Mouse (Mus musculus): ENCODE results near the gene Got2. TPM values are rescaled to one million over a fixed set of nuclear protein-coding genes. Genes with fewer than 3 reads are reported as not detected.

The Got2 gene
- 244 and 290 TPM in 2 replicates for polyA plus RNA-seq (2016; fragmentation: Nextera tagmentation; extraction: Ambion mirVana)

DNA sequence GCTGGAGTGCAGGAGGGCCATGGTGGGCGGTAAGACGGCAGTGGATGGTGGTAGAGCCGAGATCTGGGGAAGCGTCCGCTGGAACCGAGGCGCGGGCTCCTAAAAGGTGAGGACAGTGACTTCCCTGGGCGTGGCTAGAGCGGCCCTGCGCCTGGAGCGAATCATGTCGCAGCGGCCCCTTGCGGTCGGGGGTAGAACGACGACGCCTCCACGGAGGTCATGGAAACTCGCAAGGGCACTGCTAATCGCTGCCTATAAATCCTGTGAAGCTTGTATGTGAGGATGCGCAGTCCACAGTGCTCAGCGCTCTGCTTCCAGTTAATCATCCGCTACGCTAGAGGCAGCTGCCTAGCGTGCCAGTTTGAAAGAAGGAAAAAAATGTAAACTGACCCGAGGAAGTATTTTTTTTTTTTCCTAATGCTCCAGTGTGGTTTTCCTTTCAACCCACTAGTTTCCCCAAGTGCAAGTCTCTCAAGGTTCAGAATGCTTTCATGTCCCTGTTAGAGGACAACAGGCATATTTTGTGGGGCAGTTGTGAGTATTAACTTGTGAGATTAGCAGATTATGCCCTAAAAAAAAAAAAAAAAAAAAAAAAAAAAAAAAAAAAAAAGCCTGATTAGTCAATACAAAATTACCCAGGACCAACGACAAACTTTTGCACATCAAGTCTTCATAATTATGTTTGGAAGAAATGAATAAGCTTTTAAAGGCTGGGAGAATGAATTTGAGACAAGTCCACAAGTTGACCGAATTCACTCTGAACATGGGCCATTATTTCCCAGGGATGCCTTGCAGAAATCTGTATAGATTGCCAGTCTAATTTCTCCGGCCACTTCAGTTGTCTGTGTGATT, at the start of gene Got2:
TSS of gene Got2 (minus strand) at position 263 of the 852 bp plus-strand sequence.
- Histone ChIP-seq H3K4me3 (peak within 1 kb of the TSS; percentile 80), H3K9me3 (no peaks in the 10 kb centered on the region), H3K27me3 (ENCODE audit: insufficient read depth, poor library complexity, severe bottlenecking) (no peaks in the 10 kb centered on the region), H3K36me3 (no peaks in the 10 kb centered on the region), H3K4me1 (peaks cover 29% of the 10 kb centered on the region), H3K27ac (peak within 1 kb of the TSS; percentile 92)
- DNase-seq (ENCODE audit: low spot score): peak; percentile 96
- WGBS: 7% methylated on average over 31 of the region's 31 CpGs

DNA sequence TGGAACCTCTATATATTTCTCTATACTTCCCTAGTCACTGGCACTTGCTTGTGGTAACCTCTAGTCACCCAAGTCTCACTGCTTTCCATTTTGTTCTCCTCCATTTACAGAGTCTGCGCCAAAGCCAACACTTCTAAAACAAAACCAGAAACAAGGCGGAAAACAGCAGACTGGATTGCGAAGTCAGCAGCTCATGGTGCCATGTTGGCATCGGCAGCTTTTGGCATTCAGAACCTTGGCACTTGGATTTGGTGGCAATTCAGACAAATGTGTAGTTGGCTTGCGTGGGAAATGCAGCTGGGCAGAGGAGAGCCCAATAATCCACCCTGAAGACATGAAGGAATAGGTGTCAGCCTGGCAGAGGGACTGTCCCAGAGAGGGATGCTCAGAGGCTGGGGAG, 44.5 kb upstream of the Got2 start:
- H3K36me3 ChIP-seq: no peaks in the 10 kb centered on the region
- H3K27ac ChIP-seq: no peak overlapping the region
- no peak overlapping the region for H3K4me3 ChIP-seq
- H3K27me3 ChIP-seq (ENCODE audit: insufficient read depth, poor library complexity, severe bottlenecking): no peaks in the 10 kb centered on the region
- no peaks in the 10 kb centered on the region for H3K9me3 ChIP-seq
- DNase-seq (ENCODE audit: low spot score): no peak
- no peaks in the 10 kb centered on the region for H3K4me1 ChIP-seq
- 86% methylated on average over 5 of the region's 5 CpGs for WGBS

GRCm38 (mm10) chr8:95929821-95930220, 41.5 kb upstream of the Got2 start:
- no peaks in the 10 kb centered on the region for H3K36me3 ChIP-seq
- H3K27me3 ChIP-seq (ENCODE audit: insufficient read depth, poor library complexity, severe bottlenecking): no peaks in the 10 kb centered on the region
- no peaks in the 10 kb centered on the region for H3K4me1 ChIP-seq
- no peak overlapping the region for H3K27ac ChIP-seq
- no peaks in the 10 kb centered on the region for H3K9me3 ChIP-seq
- H3K4me3 ChIP-seq: no peak overlapping the region
- 64% methylated on average over 4 of the region's 4 CpGs for WGBS
- no peak for DNase-seq (ENCODE audit: low spot score)

DNA sequence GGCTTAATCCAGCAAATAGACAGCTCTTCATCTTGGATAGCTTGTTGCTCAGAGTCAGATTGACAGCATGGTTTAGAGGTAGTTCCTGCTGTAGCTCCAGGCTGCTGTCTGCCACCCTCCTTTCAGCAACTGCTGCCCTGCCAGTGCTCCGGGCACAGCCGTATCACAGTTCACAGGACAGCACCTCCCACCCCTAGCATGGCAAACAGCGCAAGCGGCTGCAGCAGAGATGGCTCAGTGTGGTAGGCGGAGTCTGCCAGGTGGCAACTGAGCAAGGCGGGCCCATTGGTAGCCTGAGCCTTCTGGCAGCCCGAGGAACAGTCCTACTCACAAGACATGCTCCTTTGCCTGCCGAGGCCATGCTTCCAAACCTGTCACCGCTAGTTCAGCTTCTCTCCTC, 27.8 kb upstream of the Got2 start:
- peak overlapping the region; percentile 42; the same call in 1 of the 2 replicates for H3K27ac ChIP-seq
- H3K9me3 ChIP-seq: no peaks in the 10 kb centered on the region
- H3K27me3 ChIP-seq (ENCODE audit: insufficient read depth, poor library complexity, severe bottlenecking): no peaks in the 10 kb centered on the region
- H3K36me3 ChIP-seq: no peaks in the 10 kb centered on the region
- H3K4me1 ChIP-seq: peaks cover 6% of the 10 kb centered on the region
- H3K4me3 ChIP-seq: peak overlapping the region; percentile 53
- DNase-seq (ENCODE audit: low spot score): peak; percentile 82
- 3% methylated on average over 9 of the region's 9 CpGs for WGBS

DNA sequence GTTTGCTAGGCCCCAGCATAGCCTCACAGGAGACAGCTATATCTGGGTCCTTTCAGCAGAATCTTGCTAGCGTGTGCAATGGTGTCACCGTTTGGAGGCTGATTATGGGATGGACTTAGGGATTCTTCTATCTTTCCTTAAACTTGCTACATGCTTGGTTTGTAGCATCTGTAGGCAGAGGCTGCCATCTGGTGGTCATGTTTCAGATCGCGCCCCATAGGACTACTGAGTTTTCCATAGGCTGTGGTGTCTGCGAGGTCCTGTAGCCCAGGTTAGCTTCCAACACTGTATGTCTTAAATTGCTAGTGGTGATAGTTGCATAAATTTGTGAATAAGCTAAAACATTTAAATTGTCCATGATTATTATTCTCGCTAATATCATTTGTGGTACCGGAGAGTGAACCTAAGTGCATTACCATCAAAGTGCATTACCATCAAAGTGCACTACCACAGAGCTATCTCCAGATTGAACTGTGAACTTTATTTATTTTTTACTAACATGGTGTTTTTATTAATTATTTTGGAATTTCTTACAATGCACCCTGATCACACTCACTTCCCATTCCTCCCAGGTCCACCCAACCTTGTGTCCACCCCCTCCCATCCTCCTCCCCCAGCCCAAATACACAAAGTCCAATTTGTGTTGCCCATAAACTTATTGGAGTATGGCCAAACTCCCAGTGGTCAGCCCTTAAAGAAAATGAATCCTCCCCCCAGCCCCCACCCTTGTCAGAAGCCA, 26.7 kb upstream of the Got2 start:
- no peaks in the 10 kb centered on the region for H3K9me3 ChIP-seq
- 6% methylated on average over 7 of the region's 7 CpGs for WGBS
- peaks cover 6% of the 10 kb centered on the region for H3K4me1 ChIP-seq
- peak; percentile 89 for DNase-seq (ENCODE audit: low spot score)
- no peak overlapping the region for H3K4me3 ChIP-seq
- H3K27me3 ChIP-seq (ENCODE audit: insufficient read depth, poor library complexity, severe bottlenecking): no peaks in the 10 kb centered on the region
- H3K36me3 ChIP-seq: no peaks in the 10 kb centered on the region
- no peak overlapping the region for H3K27ac ChIP-seq

- no peak for DNase-seq (ENCODE audit: low spot score)
- 73% methylated on average over 5 of the region's 5 CpGs for WGBS
- Histone ChIP-seq H3K4me1 (peaks cover 6% of the 10 kb centered on the region), H3K4me3 (no peak overlapping the region), H3K9me3 (no peaks in the 10 kb centered on the region), H3K27ac (no peak overlapping the region), H3K27me3 (ENCODE audit: insufficient read depth, poor library complexity, severe bottlenecking) (no peaks in the 10 kb centered on the region), H3K36me3 (no peaks in the 10 kb centered on the region)
Measured at GRCm38 (mm10) chr8:95911240-95911639, 22.9 kb upstream of the Got2 start.

GRCm38 (mm10) chr8:95907885-95908284, 19.5 kb upstream of the Got2 start:
- H3K27me3 ChIP-seq (ENCODE audit: insufficient read depth, poor library complexity, severe bottlenecking): no peaks in the 10 kb centered on the region
- WGBS: 77% methylated on average over 11 of the region's 11 CpGs
- H3K27ac ChIP-seq: no peak overlapping the region
- H3K36me3 ChIP-seq: no peaks in the 10 kb centered on the region
- no peak for DNase-seq (ENCODE audit: low spot score)
- H3K9me3 ChIP-seq: no peaks in the 10 kb centered on the region
- H3K4me3 ChIP-seq: no peak overlapping the region
- no peaks in the 10 kb centered on the region for H3K4me1 ChIP-seq

DNA sequence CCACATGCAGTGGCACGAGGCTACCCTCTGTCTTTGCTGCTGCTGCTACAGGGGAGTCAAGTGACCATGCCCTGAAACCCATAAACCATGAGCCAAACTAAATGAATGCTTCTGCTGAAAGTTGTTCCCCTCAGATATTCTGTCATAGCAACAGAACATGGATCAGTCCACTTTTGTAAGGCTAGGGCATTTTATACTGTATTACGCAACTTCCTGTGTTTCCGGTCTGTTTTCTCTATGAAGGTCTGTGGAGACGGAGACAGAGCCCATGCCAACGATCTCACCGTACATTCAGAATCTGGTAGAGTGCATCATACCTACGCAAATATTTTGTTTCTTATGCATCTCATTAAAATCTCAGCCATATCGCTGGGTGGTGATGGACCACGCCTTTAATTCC, 18.4 kb upstream of the Got2 start:
- Histone ChIP-seq H3K27ac (no peak overlapping the region), H3K36me3 (no peaks in the 10 kb centered on the region), H3K4me3 (no peak overlapping the region), H3K4me1 (peaks cover 6% of the 10 kb centered on the region), H3K27me3 (ENCODE audit: insufficient read depth, poor library complexity, severe bottlenecking) (no peaks in the 10 kb centered on the region), H3K9me3 (no peaks in the 10 kb centered on the region)
- DNase-seq (ENCODE audit: low spot score): no peak
- WGBS: 89% methylated on average over 9 of the region's 9 CpGs

DNA sequence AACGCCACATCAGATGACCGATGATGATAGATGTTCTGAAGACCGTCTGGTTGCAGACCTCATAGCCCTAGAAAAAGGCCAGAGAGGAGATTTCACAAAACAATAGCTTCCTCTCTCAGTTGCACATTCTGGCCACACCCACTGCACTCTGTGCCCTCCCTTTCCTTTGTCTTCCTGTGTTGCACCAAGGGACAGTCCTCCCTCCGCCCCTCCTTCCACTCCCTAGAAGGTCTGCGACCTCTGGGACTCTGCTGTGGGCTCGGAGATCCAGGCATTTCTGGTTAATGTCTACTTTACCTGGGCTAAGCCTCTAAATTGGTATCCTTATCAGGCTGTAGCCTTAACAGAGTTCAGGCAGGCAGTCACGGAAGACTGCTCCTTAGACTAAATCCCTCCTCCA, 13.5 kb upstream of the Got2 start:
- DNase-seq (ENCODE audit: low spot score): no peak

DNA sequence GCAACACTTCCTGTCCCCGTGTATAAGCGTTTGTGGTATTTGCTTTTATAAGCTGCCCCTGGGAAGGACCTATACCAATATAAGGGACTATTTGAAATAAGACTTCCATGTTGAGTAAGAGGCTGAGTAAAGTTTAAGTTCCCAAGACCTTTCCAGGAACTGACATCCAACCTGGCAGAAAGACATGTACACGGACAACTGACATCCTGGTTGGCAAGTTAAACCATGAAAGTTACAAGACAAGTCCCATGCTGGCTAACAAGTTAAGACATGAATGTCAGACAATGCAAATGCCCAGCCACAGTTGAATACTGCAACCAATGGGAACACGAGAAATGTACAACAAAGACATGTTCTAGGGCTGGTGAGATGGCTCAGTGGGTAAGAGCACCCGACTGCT, 5.4 kb upstream of the Got2 start:
- H3K36me3 ChIP-seq: no peaks in the 10 kb centered on the region
- no peak overlapping the region for H3K27ac ChIP-seq
- no peaks in the 10 kb centered on the region for H3K9me3 ChIP-seq
- H3K4me1 ChIP-seq: no peaks in the 10 kb centered on the region
- 80% methylated on average over 5 of the region's 5 CpGs for WGBS
- H3K4me3 ChIP-seq: no peak overlapping the region
- H3K27me3 ChIP-seq (ENCODE audit: insufficient read depth, poor library complexity, severe bottlenecking): no peaks in the 10 kb centered on the region
- DNase-seq (ENCODE audit: low spot score): no peak

More for the DNA sequence above, 13.5 kb upstream of the Got2 start:
- Histone ChIP-seq H3K27me3 (ENCODE audit: insufficient read depth, poor library complexity, severe bottlenecking) (no peaks in the 10 kb centered on the region), H3K4me1 (peaks cover 11% of the 10 kb centered on the region), H3K27ac (0 out of 2 replicates have a peak overlapping the region, but pooled peaks have one; percentile 47), H3K4me3 (no peak overlapping the region), H3K9me3 (no peaks in the 10 kb centered on the region), H3K36me3 (no peaks in the 10 kb centered on the region)
- 44% methylated on average over 7 of the region's 7 CpGs for WGBS

DNA sequence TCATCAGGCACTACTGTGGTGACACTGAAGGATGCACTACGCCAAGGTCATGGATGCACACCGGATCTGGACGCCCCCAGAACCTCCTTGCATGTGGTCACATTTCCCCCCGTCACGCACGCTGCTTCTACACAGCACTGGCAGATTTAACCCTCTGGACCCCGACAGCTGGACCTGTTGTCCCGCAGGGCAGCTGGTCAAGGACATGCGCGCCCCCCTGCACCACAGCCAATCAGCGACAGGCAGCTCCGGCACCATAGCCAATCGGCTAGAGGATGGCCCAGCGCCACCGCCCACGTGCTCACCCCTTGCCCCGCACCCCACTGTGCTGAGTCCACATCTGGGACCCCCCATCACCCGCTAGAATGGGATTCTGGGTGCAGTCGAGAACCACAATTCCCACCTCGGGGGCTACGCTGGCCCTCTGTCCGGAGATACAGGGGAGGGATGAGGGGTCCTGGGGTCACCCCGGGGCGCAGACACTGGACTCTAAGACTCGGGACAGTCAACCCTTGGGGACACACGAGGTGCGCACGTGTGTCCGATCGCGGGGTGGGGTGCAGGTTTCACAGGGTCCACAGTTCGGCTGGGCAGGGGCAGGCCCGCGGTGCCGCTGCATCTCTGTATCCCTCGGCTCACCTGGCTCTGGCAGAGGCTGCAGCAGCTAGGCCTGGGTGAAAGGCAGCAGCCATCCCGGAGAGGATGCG, 616 bp downstream of the Got2 start:
- peak; percentile 96 for DNase-seq (ENCODE audit: low spot score)
- H3K4me3 ChIP-seq: peak overlapping the region; percentile 80
- WGBS: under 1% methylated on average over 38 of the region's 38 CpGs

GRCm38 (mm10) chr8:95886647-95887577, 1.4 kb downstream of the Got2 start:
- Histone ChIP-seq H3K27me3 (ENCODE audit: insufficient read depth, poor library complexity, severe bottlenecking) (no peaks in the 10 kb centered on the region), H3K27ac (peak overlapping the region; percentile 92), H3K4me1 (peaks cover 29% of the 10 kb centered on the region), H3K9me3 (no peaks in the 10 kb centered on the region), H3K4me3 (peak overlapping the region; percentile 80), H3K36me3 (no peaks in the 10 kb centered on the region)
- no peak for DNase-seq (ENCODE audit: low spot score)
- 73% methylated on average over 17 of the region's 17 CpGs for WGBS

More for the DNA sequence above, 616 bp downstream of the Got2 start:
- peaks cover 29% of the 10 kb centered on the region for H3K4me1 ChIP-seq
- H3K9me3 ChIP-seq: no peaks in the 10 kb centered on the region
- H3K27ac ChIP-seq: peak overlapping the region; percentile 92
- H3K27me3 ChIP-seq (ENCODE audit: insufficient read depth, poor library complexity, severe bottlenecking): no peaks in the 10 kb centered on the region
- no peaks in the 10 kb centered on the region for H3K36me3 ChIP-seq

Data from heart, embryonic 10.5 days (tissue).